ENCODE assay signal across 12 mouse cellular contexts in genomic region chr7:80135173-80135532, GRCm38 (mm10). TPM values are rescaled to one million over a fixed set of nuclear protein-coding genes. Genes with fewer than 3 reads are reported as not detected.
A peak's percentile ranks its signal among the peaks of the same experiment; 100 is the strongest.
DNase-seq lines count a peak whose midpoint lies in the region; ATAC-seq and TF ChIP-seq lines count a peak whose summit lies in the region.
"Had no signal": no experiment of that assay in that cellular context is flagged by ENCODE, and none has a peak within 500 bp of the region (broad histone marks: within the 10 kb centered on the region; RNA-seq: fewer than 3 reads in every experiment).

No protein-coding gene starts in this region.

- H3K27me3 ChIP-seq in heart, embryonic 11.5 days (ENCODE audit: control insufficient read depth, insufficient read depth, low read length): no peaks in the 10 kb centered on the region; the same call in 1 of the 2 replicates
- H3K27me3 ChIP-seq in liver, embryonic 13.5 days: no peaks in the 10 kb centered on the region
- H3K27me3 ChIP-seq: CH12.LX; embryonic facial prominence, embryonic 12.5 days had no signal

- WGBS in heart, embryonic 11.5 days (ENCODE audit: insufficient replicate concordance): 23% methylated on average over 1 of the region's 1 CpGs
- 14% methylated on average over 1 of the region's 1 CpGs for WGBS in liver, embryonic 13.5 days (ENCODE audit: insufficient replicate concordance)

- no peak overlapping the region for H3K9ac ChIP-seq in heart, embryonic 11.5 days (ENCODE audit: low read depth, low read length)
- no peak overlapping the region for H3K9ac ChIP-seq in liver, embryonic 13.5 days
- H3K9ac ChIP-seq: embryonic facial prominence, embryonic 12.5 days had no signal

- H3K36me3 ChIP-seq in heart, embryonic 11.5 days (ENCODE audit: control insufficient read depth, insufficient read depth, low read length): no peaks in the 10 kb centered on the region
- no peaks in the 10 kb centered on the region for H3K36me3 ChIP-seq in liver, embryonic 13.5 days
- H3K36me3 ChIP-seq: embryonic facial prominence, embryonic 12.5 days had no signal

- no peak for TF ChIP-seq CTCF in layer of hippocampus, adult 2 months (conservative IDR thresholded peaks at IDR 0.05)
- TF ChIP-seq CTCF in cortical plate, adult 2 months (IDR thresholded peaks at IDR 0.05; ENCODE audit: extremely low read depth, insufficient read depth, low read length): no peak

- DNase-seq in heart, adult 9 months (ENCODE audit: low spot score in 2 of 2): no peak
- DNase-seq in layer of hippocampus, adult 2 months (ENCODE audit: low spot score in 2 of 2): no peak
- no peak for DNase-seq in layer of hippocampus, postnatal 14 days (ENCODE audit: low spot score in 2 of 2)
- no peak for DNase-seq in liver, embryonic 13.5 days
- no peak for DNase-seq in right cerebral cortex, postnatal 14 days
- no peak for DNase-seq in kidney, postnatal 10 days
- DNase-seq: thymus, adult 2 months had no signal

- no peak for ATAC-seq in heart, embryonic 11.5 days (replicated peaks; ENCODE audit: insufficient number of reproducible peaks, low FRiP score, low TSS enrichment)
- ATAC-seq in liver, embryonic 13.5 days (ENCODE audit: low read depth): peak; percentile 37; the same call in 1 of the 2 replicates

- no peak for TF ChIP-seq POLR2A in cortical plate, adult 2 months (IDR thresholded peaks at IDR 0.05; ENCODE audit: extremely low read depth, insufficient read depth, low read length)

- peaks cover 19% of the 10 kb centered on the region for H3K4me1 ChIP-seq in heart, embryonic 11.5 days (ENCODE audit: control insufficient read depth, insufficient read depth, low read length)
- no peaks in the 10 kb centered on the region for H3K4me1 ChIP-seq in cortical plate, adult 2 months (ENCODE audit: control insufficient read depth, insufficient read depth, low read length)
- H3K4me1 ChIP-seq in liver, embryonic 13.5 days (replicated peaks): peaks cover 22% of the 10 kb centered on the region

- H3K4me2 ChIP-seq in heart, embryonic 11.5 days: no peak overlapping the region
- H3K4me2 ChIP-seq in liver, embryonic 13.5 days: no peak overlapping the region
- H3K4me2 ChIP-seq: embryonic facial prominence, embryonic 12.5 days; midbrain, embryonic 11.5 days had no signal

- H3K4me3 ChIP-seq in heart, embryonic 11.5 days (ENCODE audit: low read depth, low read length): no peak overlapping the region
- no peak overlapping the region for H3K4me3 ChIP-seq in layer of hippocampus, adult 2 months
- H3K4me3 ChIP-seq in cortical plate, adult 2 months (ENCODE audit: insufficient read depth, low read length): no peak overlapping the region
- H3K4me3 ChIP-seq in liver, embryonic 13.5 days (replicated peaks): no peak overlapping the region
- H3K4me3 ChIP-seq: embryonic facial prominence, embryonic 12.5 days had no signal

- peak overlapping the region; percentile 58; the same call in 1 of the 2 replicates for H3K27ac ChIP-seq in heart, embryonic 11.5 days (ENCODE audit: low read depth, low read length)
- peak overlapping the region; percentile 82 for H3K27ac ChIP-seq in layer of hippocampus, adult 2 months
- peak overlapping the region; percentile 24; the same call in 1 of the 2 replicates for H3K27ac ChIP-seq in cortical plate, adult 2 months (ENCODE audit: insufficient read depth, low read length)
- H3K27ac ChIP-seq in liver, embryonic 13.5 days: peak overlapping the region; percentile 57; the same call in 1 of the 2 replicates
- H3K27ac ChIP-seq: embryonic facial prominence, embryonic 12.5 days had no signal

- peaks cover 6% of the 10 kb centered on the region for H3K9me3 ChIP-seq in heart, embryonic 11.5 days (replicated peaks; ENCODE audit: control insufficient read depth, low read length)
- peaks cover 5% of the 10 kb centered on the region for H3K9me3 ChIP-seq in liver, embryonic 13.5 days (replicated peaks)

RNA-seq across cellular contexts. Expression of gene Idh2, which starts 20.0 kb away (rescaled TPM):
- 1,200 and 1,395 TPM in 2 replicates for polyA plus RNA-seq in heart, embryonic 11.5 days (2014; fragmentation: Nextera tagmentation; extraction: Ambion mirVana)
- total RNA-seq in layer of hippocampus, adult 2 months (2021): 10 to 100 TPM; 63.8 to 69.8 TPM
- total RNA-seq in layer of hippocampus, postnatal 14 days (2021): 10 to 100 TPM; 70.9 to 75.8 TPM
- 92.7 and 95.0 TPM in 2 replicates for polyA plus RNA-seq in cortical plate, adult 2 months (2012; rRNA removed)
- polyA plus RNA-seq in liver, embryonic 13.5 days (2015; fragmentation: Nextera tagmentation; extraction: Ambion mirVana): 137 and 146 TPM in 2 replicates

RNA-seq across cellular contexts. Expression of gene Sema4b, which starts 51.5 kb away (rescaled TPM):
- polyA plus RNA-seq in heart, embryonic 11.5 days (2014; fragmentation: Nextera tagmentation; extraction: Ambion mirVana): 5.9 and 8.5 TPM in 2 replicates
- total RNA-seq in layer of hippocampus, adult 2 months (2021): 10 to 100 TPM; 25.7 to 27.5 TPM
- 10 to 100 TPM; 25.2 to 25.7 TPM for total RNA-seq in layer of hippocampus, postnatal 14 days (2021)
- 11.6 and 12.5 TPM in 2 replicates for polyA plus RNA-seq in cortical plate, adult 2 months (2012; rRNA removed)
- polyA plus RNA-seq in liver, embryonic 13.5 days (2015; fragmentation: Nextera tagmentation; extraction: Ambion mirVana): 13.1 and 14.1 TPM in 2 replicates

Comparison
In these comparisons a context has a peak if more than half of its experiments do, and no peak if none do; other contexts are left out.
1. H3K27ac ChIP-seq: peak in every context shown above with its lines; median percentile 82 in layer of hippocampus, adult 2 months; 58 in heart, embryonic 11.5 days; 57 in liver, embryonic 13.5 days; 24 in cortical plate, adult 2 months.